Mouse (Mus musculus): ENCODE results near the gene Il20. TPM values are rescaled to one million over a fixed set of nuclear protein-coding genes. Genes with fewer than 3 reads are reported as not detected.

Gene Il20
- polyA plus RNA-seq, 1 experiment from 2014 or later: not detected

GRCm38 (mm10) chr1:130875910-130876309 is 35.3 kb downstream of the Il20 start:
- Histone ChIP-seq H3K9me3 (ENCODE audit: control insufficient read depth, low read length) (no peaks in the 10 kb centered on the region), H3K4me1 (ENCODE audit: control insufficient read depth, insufficient read depth, low read length) (no peaks in the 10 kb centered on the region), H3K9ac (ENCODE audit: low read depth, low read length) (no peak overlapping the region), H3K27ac (ENCODE audit: low read depth, low read length) (no peak overlapping the region), H3K27me3 (ENCODE audit: control insufficient read depth, insufficient read depth, low read length) (peaks cover 15% of the 10 kb centered on the region), H3K36me3 (ENCODE audit: control insufficient read depth, insufficient read depth, low read length) (no peaks in the 10 kb centered on the region), H3K4me3 (ENCODE audit: low read length) (no peak overlapping the region), H3K4me2 (replicated peaks; ENCODE audit: low read depth, low read length) (no peak overlapping the region)
- ATAC-seq (ENCODE audit: low FRiP score, low TSS enrichment): no peak
- 84% methylated on average over 3 of the region's 3 CpGs for WGBS

GRCm38 (mm10) chr1:130875139-130875538 is 36.1 kb downstream of the Il20 start:
- Histone ChIP-seq H3K4me3 (ENCODE audit: low read length) (no peak overlapping the region), H3K27ac (ENCODE audit: low read depth, low read length) (no peak overlapping the region), H3K4me2 (replicated peaks; ENCODE audit: low read depth, low read length) (no peak overlapping the region), H3K4me1 (ENCODE audit: control insufficient read depth, insufficient read depth, low read length) (no peaks in the 10 kb centered on the region), H3K9me3 (ENCODE audit: control insufficient read depth, low read length) (no peaks in the 10 kb centered on the region), H3K27me3 (ENCODE audit: control insufficient read depth, insufficient read depth, low read length) (peaks cover 13% of the 10 kb centered on the region), H3K36me3 (ENCODE audit: control insufficient read depth, insufficient read depth, low read length) (no peaks in the 10 kb centered on the region), H3K9ac (ENCODE audit: low read depth, low read length) (no peak overlapping the region)
- peak; percentile 44; the same call in 1 of the 2 replicates for ATAC-seq (ENCODE audit: low FRiP score, low TSS enrichment)
- WGBS: 42% methylated on average over 3 of the region's 3 CpGs

- Histone ChIP-seq H3K27me3 (ENCODE audit: control insufficient read depth, insufficient read depth, low read length) (peaks cover 4% of the 10 kb centered on the region), H3K4me1 (ENCODE audit: control insufficient read depth, insufficient read depth, low read length) (no peaks in the 10 kb centered on the region), H3K9me3 (ENCODE audit: control insufficient read depth, low read length) (no peaks in the 10 kb centered on the region), H3K36me3 (ENCODE audit: control insufficient read depth, insufficient read depth, low read length) (no peaks in the 10 kb centered on the region), H3K4me3 (ENCODE audit: low read length) (no peak overlapping the region), H3K9ac (ENCODE audit: low read depth, low read length) (no peak overlapping the region), H3K27ac (ENCODE audit: low read depth, low read length) (no peak overlapping the region), H3K4me2 (replicated peaks; ENCODE audit: low read depth, low read length) (no peak overlapping the region)
- ATAC-seq (ENCODE audit: low FRiP score, low TSS enrichment): no peak
- 80% methylated on average over 2 of the region's 2 CpGs for WGBS
These were observed 38.3 kb downstream of the Il20 start for GRCm38 (mm10) chr1:130872912-130873311.

- no peaks in the 10 kb centered on the region for H3K36me3 ChIP-seq (ENCODE audit: control insufficient read depth, insufficient read depth, low read length)
- H3K4me2 ChIP-seq (replicated peaks; ENCODE audit: low read depth, low read length): no peak within 1 kb of the TSS
- no peak within 1 kb of the TSS for H3K27ac ChIP-seq (ENCODE audit: low read depth, low read length)
- H3K9ac ChIP-seq (ENCODE audit: low read depth, low read length): no peak within 1 kb of the TSS
- H3K9me3 ChIP-seq (ENCODE audit: control insufficient read depth, low read length): no peaks in the 10 kb centered on the region
- no peak within 1 kb of the TSS for H3K4me3 ChIP-seq (ENCODE audit: low read length)
- H3K4me1 ChIP-seq (ENCODE audit: control insufficient read depth, insufficient read depth, low read length): no peaks in the 10 kb centered on the region
- H3K27me3 ChIP-seq (ENCODE audit: control insufficient read depth, insufficient read depth, low read length): no peaks in the 10 kb centered on the region
- no peak for ATAC-seq (ENCODE audit: low FRiP score, low TSS enrichment)
- WGBS: 80% methylated on average over 7 of the region's 7 CpGs
These were observed 45.6 kb downstream of the Il20 start, which contains the start of gene Fcmr for GRCm38 (mm10) chr1:130865541-130866221. Gene Fcmr (plus strand): TSS chr1:130865669.

GRCm38 (mm10) chr1:130864741-130865140 is 46.5 kb downstream of the Il20 start:
- H3K27me3 ChIP-seq (ENCODE audit: control insufficient read depth, insufficient read depth, low read length): no peaks in the 10 kb centered on the region
- no peak overlapping the region for H3K27ac ChIP-seq (ENCODE audit: low read depth, low read length)
- H3K4me2 ChIP-seq (replicated peaks; ENCODE audit: low read depth, low read length): no peak overlapping the region
- H3K36me3 ChIP-seq (ENCODE audit: control insufficient read depth, insufficient read depth, low read length): no peaks in the 10 kb centered on the region
- no peaks in the 10 kb centered on the region for H3K9me3 ChIP-seq (ENCODE audit: control insufficient read depth, low read length)
- H3K9ac ChIP-seq (ENCODE audit: low read depth, low read length): no peak overlapping the region
- ATAC-seq (ENCODE audit: low FRiP score, low TSS enrichment): no peak
- H3K4me3 ChIP-seq (ENCODE audit: low read length): no peak overlapping the region
- H3K4me1 ChIP-seq (ENCODE audit: control insufficient read depth, insufficient read depth, low read length): no peaks in the 10 kb centered on the region
- WGBS: 88% methylated on average over 5 of the region's 5 CpGs

GRCm38 (mm10) chr1:130864238-130864637 is 47.0 kb downstream of the Il20 start:
- no peak overlapping the region for H3K27ac ChIP-seq (ENCODE audit: low read depth, low read length)

GRCm38 (mm10) chr1:130857456-130857855 is 53.8 kb downstream of the Il20 start:
- H3K36me3 ChIP-seq (ENCODE audit: control insufficient read depth, insufficient read depth, low read length): no peaks in the 10 kb centered on the region
- no peaks in the 10 kb centered on the region for H3K4me1 ChIP-seq (ENCODE audit: control insufficient read depth, insufficient read depth, low read length)
- no peak overlapping the region for H3K4me3 ChIP-seq (ENCODE audit: low read length)
- ATAC-seq (ENCODE audit: low FRiP score, low TSS enrichment): no peak
- H3K27ac ChIP-seq (ENCODE audit: low read depth, low read length): no peak overlapping the region
- no peaks in the 10 kb centered on the region for H3K9me3 ChIP-seq (ENCODE audit: control insufficient read depth, low read length)
- no peak overlapping the region for H3K9ac ChIP-seq (ENCODE audit: low read depth, low read length)
- H3K27me3 ChIP-seq (ENCODE audit: control insufficient read depth, insufficient read depth, low read length): no peaks in the 10 kb centered on the region
- H3K4me2 ChIP-seq (replicated peaks; ENCODE audit: low read depth, low read length): no peak overlapping the region
- 59% methylated on average over 4 of the region's 4 CpGs for WGBS

More at GRCm38 (mm10) chr1:130864238-130864637, 47.0 kb downstream of the Il20 start:
- no peak overlapping the region for H3K4me3 ChIP-seq (ENCODE audit: low read length)
- no peaks in the 10 kb centered on the region for H3K27me3 ChIP-seq (ENCODE audit: control insufficient read depth, insufficient read depth, low read length)
- ATAC-seq (ENCODE audit: low FRiP score, low TSS enrichment): no peak
- no peak overlapping the region for H3K9ac ChIP-seq (ENCODE audit: low read depth, low read length)
- no peak overlapping the region for H3K4me2 ChIP-seq (replicated peaks; ENCODE audit: low read depth, low read length)
- H3K9me3 ChIP-seq (ENCODE audit: control insufficient read depth, low read length): no peaks in the 10 kb centered on the region
- 79% methylated on average over 4 of the region's 4 CpGs for WGBS
- no peaks in the 10 kb centered on the region for H3K36me3 ChIP-seq (ENCODE audit: control insufficient read depth, insufficient read depth, low read length)
- no peaks in the 10 kb centered on the region for H3K4me1 ChIP-seq (ENCODE audit: control insufficient read depth, insufficient read depth, low read length)

Other genes with a start within 250 kb of the Il20 start
- 0.53 and 1.0 TPM in 2 replicates for gene C4bp, start 249.8 kb downstream of the Il20 start, polyA plus RNA-seq (2014; fragmentation: Nextera tagmentation; extraction: Ambion mirVana)
- gene Gm29427, start 195.7 kb downstream of the Il20 start, polyA plus RNA-seq (2014; fragmentation: Nextera tagmentation; extraction: Ambion mirVana): not detected in 2 replicates
- gene Yod1, start 194.1 kb downstream of the Il20 start, polyA plus RNA-seq (2014; fragmentation: Nextera tagmentation; extraction: Ambion mirVana): 8.6 and 11.6 TPM in 2 replicates
- gene Pfkfb2, start 182.2 kb downstream of the Il20 start, polyA plus RNA-seq (2014; fragmentation: Nextera tagmentation; extraction: Ambion mirVana): 5.0 and 8.2 TPM in 2 replicates
- gene AA986860, start 179.5 kb downstream of the Il20 start, polyA plus RNA-seq (2014; fragmentation: Nextera tagmentation; extraction: Ambion mirVana): 8.9 and 9.4 TPM in 2 replicates
- gene Fcamr, start 110.5 kb downstream of the Il20 start, polyA plus RNA-seq (2014; fragmentation: Nextera tagmentation; extraction: Ambion mirVana): not detected in 2 replicates
- gene Pigr, start 84.8 kb downstream of the Il20 start, polyA plus RNA-seq (2014; fragmentation: Nextera tagmentation; extraction: Ambion mirVana): not detected in 2 replicates
- gene Fcmr, start 45.8 kb downstream of the Il20 start, polyA plus RNA-seq (2014; fragmentation: Nextera tagmentation; extraction: Ambion mirVana): not detected in 2 replicates
- gene Il24, start 24.0 kb downstream of the Il20 start, polyA plus RNA-seq (2014; fragmentation: Nextera tagmentation; extraction: Ambion mirVana): not detected in 2 replicates
- 0.28 and 0.44 TPM in 2 replicates for gene Il19, start 28.7 kb upstream of the Il20 start, polyA plus RNA-seq (2014; fragmentation: Nextera tagmentation; extraction: Ambion mirVana)
- not detected in 2 replicates for gene Il10, start 108.4 kb upstream of the Il20 start, polyA plus RNA-seq (2014; fragmentation: Nextera tagmentation; extraction: Ambion mirVana)
- 59.9 and 62.8 TPM in 2 replicates for gene Mapkapk2, start 186.4 kb upstream of the Il20 start, polyA plus RNA-seq (2014; fragmentation: Nextera tagmentation; extraction: Ambion mirVana)
- 6.0 and 6.3 TPM in 2 replicates for gene Dyrk3, start 226.9 kb upstream of the Il20 start, polyA plus RNA-seq (2014; fragmentation: Nextera tagmentation; extraction: Ambion mirVana)
- 51.7 and 67.9 TPM in 2 replicates for gene Eif2d, start 241.7 kb upstream of the Il20 start, polyA plus RNA-seq (2014; fragmentation: Nextera tagmentation; extraction: Ambion mirVana)